Mouse (Mus musculus) lung, embryonic 14.5 days (tissue): Measurements from ENCODE around the gene Mdm2. TPM values are rescaled to one million over a fixed set of nuclear protein-coding genes. Genes with fewer than 3 reads are reported as not detected.

ENCODE experiments used
- ATAC-seq: fragments of 200-750 bp; cut with Nextera tagmentation; 2 replicates; pipeline ENCODE4 v1.8.0; 2017; ENCODE audit warnings: mild to moderate bottlenecking, moderate TSS enrichment, moderate library complexity; ENCODE audit not compliant: insufficient read depth
- DNase-seq: peaks from one replicate; pipeline ENCODE4 v3.0.0-alpha.2; 2015
- H3K27ac ChIP-seq: fragments of 300-500 bp; sonication (generic); 2 replicates; pipeline ENCODE4 v1.5.1; 2014; ENCODE audit warnings: low read depth, mild to moderate bottlenecking, moderate library complexity
- H3K27me3 ChIP-seq: fragments of 300-500 bp; sonication (generic); 2 replicates; pipeline ENCODE4 v1.6.1; 2014; ENCODE audit warnings: low read length, control low read depth; ENCODE audit not compliant: insufficient read depth
- H3K36me3 ChIP-seq: fragments of 300-500 bp; sonication (generic); 2 replicates; pipeline ENCODE4 v1.6.1; 2014; ENCODE audit warnings: control low read depth; ENCODE audit not compliant: insufficient read depth
- H3K4me1 ChIP-seq: fragments of 300-500 bp; sonication (generic); 2 replicates; pipeline ENCODE4 v1.6.1; 2014; ENCODE audit warnings: antibody characterized with exemption, control low read depth; ENCODE audit not compliant: insufficient read depth
- H3K4me2 ChIP-seq: fragments of 300-500 bp; sonication (generic); 2 replicates; pipeline ENCODE4 v1.6.1; 2014; ENCODE audit warnings: mild to moderate bottlenecking
- H3K4me3 ChIP-seq: fragments of 300-500 bp; sonication (generic); 2 replicates; pipeline ENCODE4 v1.5.1; 2014; ENCODE audit warnings: low read depth, low read length
- H3K9ac ChIP-seq: fragments of 300-500 bp; sonication (generic); 2 replicates; pipeline ENCODE4 v1.6.1; 2014
- H3K9me3 ChIP-seq: fragments of 300-500 bp; sonication (generic); 2 replicates; pipeline ENCODE4 v1.6.1; 2016; ENCODE audit warnings: low read depth, low read length, control low read depth
- CTCF ChIP-seq: IDR thresholded peaks from 2 replicates; pipeline ENCODE4 v1.5.1; 2016; ENCODE audit warnings: antibody characterized with exemption, low read depth
- WGBS: fragments of 180-500 bp; shearing (Covaris S2); extraction: QIAGEN DNeasy Blood & Tissue Kit; methylation state at CpG from one replicate; pipeline ENCODE4 v1.1.7; 2014; 5-methylcytosine and 5-hydroxymethylcytosine counted together
- polyA plus RNA-seq: library from polyadenylated mRNA; unstranded; fragments of >200 nt; fragmentation: Nextera tagmentation; extraction: Ambion mirVana; gene quantifications from 2 replicates; pipeline ENCODE4 v1.2.1, GENCODE M21; 2014

Gene Mdm2
- polyA plus RNA-seq, 1 experiment from 2014 or later: 50.5 TPM

DNA sequence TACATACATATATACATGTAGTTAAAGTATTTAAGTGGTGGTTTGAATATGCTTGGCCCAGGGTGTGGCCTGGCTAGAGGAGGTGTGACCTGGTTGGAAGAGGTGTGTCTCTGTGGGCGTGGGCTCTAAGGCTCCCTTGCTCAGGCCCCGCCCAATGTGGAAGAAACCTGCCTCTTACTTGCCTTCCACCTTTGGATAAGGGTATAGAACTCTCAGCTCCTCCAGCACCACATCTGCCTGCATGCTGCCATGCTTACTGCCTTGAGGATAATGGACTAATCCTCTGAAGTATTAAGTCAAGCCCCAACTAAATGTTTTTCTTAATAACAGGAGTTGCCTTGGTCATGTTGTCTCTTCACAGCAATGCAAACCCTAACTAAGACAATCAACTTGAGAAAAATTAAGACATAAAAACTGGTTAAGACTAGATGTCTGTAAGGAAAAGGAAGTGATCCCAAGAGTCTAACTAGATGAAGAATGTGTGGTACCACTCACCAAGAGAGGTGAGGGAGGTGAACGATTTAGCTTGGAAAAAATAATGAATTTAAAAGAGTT is 12.9 kb downstream of the Mdm2 start:
- H3K4me2 ChIP-seq: no peak overlapping the region
- H3K36me3 ChIP-seq: peaks cover 91% of the 10 kb centered on the region
- DNase-seq (no peak), ATAC-seq (no peak; the same call in 1 of the 2 replicates)
- H3K27ac ChIP-seq: no peak overlapping the region
- no peak overlapping the region for H3K9ac ChIP-seq
- H3K9me3 ChIP-seq: no peaks in the 10 kb centered on the region
- TF ChIP-seq CTCF: no peak
- WGBS: 98% methylated on average over 3 of the region's 3 CpGs
- H3K4me1 ChIP-seq: no peaks in the 10 kb centered on the region
- H3K4me3 ChIP-seq: no peak overlapping the region
- H3K27me3 ChIP-seq: no peaks in the 10 kb centered on the region

DNA sequence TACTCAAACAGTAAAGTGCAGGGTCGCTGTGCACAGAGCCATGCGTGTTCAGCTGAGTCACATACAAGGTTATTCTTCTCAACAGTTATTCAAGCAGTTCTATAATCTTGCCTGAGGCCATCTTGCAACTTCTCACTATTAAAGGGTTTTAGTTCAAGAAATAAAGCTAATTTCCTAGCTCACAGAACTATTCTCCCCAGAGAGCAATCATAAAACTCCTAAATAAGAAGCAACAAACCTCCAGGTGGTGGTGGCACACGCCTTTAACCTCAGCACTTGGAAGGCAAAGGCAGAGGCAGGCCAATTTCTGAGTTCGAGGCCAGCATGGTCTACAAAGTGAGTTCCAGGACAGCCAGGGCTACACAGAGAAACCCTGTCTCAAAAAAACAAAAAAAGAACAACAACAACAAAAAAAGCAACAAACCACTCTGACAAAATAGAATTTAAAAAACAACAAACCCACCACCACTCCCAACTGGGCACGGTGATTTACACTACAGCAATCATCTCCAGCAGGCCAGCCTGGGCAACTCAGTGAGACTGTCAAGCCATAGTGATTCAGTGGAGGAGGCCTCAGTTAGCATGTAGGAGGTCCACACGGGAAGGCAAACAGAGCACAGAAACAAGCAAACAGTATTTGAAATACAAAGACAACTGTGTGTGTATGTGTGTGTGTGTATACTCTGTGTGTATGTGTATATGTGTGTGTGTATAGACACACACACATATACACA is 13.6 kb downstream of the Mdm2 start:
- no peaks in the 10 kb centered on the region for H3K4me1 ChIP-seq
- H3K27ac ChIP-seq: no peak overlapping the region
- H3K27me3 ChIP-seq: no peaks in the 10 kb centered on the region
- ATAC-seq: no peak
- peaks cover 93% of the 10 kb centered on the region for H3K36me3 ChIP-seq
- 91% methylated on average over 6 of the region's 6 CpGs for WGBS
- H3K4me3 ChIP-seq: no peak overlapping the region
- H3K9me3 ChIP-seq: no peaks in the 10 kb centered on the region
- H3K4me2 ChIP-seq: no peak overlapping the region
- no peak overlapping the region for H3K9ac ChIP-seq
- no peak for DNase-seq
- TF ChIP-seq CTCF: no peak

DNA sequence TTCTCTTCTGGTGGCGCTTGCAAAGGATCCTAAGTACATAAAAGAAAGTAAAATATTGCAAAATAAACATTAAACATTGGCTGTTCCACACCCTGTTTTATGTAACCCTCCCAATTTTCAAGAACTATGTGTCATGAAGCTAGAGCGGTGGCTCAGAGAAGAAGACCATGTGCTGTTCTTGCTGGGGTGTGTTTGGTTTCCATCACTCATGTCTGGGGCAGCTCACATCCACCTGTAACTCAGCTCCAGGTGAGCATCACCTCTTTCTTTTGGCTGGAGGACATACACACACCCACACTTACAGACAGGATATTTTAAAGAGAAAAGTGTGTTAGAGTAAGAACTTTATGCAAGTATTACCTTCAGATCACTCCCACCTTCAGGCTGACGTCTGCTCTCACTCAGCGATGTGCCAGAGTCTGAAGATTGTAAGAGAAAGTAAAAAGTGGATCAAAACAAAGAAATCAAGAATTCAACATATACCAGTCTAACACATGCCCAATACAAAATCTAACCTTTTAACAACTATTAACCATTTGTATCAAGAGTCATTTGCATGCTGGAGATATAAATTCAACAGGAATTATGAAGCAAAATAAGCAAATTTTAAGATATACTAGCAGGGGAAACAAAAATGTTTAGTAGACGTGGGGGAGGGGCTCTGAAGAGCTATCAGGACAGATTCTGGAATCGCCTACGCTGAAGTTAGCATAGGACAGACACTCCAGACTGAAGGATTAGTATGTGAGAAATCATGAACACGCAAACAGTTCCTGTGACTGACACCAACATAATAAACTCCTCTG is 14.3 kb downstream of the Mdm2 start:
- 88% methylated on average over 8 of the region's 8 CpGs for WGBS

DNA sequence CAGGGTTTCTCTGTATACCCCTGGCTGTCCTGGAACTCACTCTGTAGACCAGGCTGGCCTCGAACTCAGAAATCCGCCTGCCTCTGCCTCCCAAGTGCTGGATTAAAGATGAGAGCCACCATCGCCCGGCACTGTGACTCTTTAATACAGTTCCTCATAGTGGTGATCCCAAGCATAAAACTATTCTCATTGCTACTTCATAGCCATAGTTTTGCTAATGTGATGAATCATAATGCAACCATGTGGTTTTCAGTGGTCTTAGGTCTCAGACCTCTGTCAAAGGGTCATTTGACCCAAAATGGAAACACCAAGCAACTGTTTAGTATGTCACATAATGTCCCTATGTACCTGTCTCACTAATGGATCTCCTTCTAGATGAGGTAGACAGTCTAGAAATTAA is 15.0 kb downstream of the Mdm2 start:
- H3K36me3 ChIP-seq: peaks cover 93% of the 10 kb centered on the region
- no peak for ATAC-seq

More for the DNA sequence above, 14.3 kb downstream of the Mdm2 start:
- DNase-seq (no peak), ATAC-seq (no peak)
- Histone ChIP-seq H3K4me1 (no peaks in the 10 kb centered on the region), H3K27me3 (no peaks in the 10 kb centered on the region), H3K36me3 (peaks cover 93% of the 10 kb centered on the region), H3K4me2 (no peak overlapping the region), H3K9me3 (no peaks in the 10 kb centered on the region), H3K27ac (no peak overlapping the region), H3K9ac (no peak overlapping the region), H3K4me3 (no peak overlapping the region)
- no peak for TF ChIP-seq CTCF

DNA sequence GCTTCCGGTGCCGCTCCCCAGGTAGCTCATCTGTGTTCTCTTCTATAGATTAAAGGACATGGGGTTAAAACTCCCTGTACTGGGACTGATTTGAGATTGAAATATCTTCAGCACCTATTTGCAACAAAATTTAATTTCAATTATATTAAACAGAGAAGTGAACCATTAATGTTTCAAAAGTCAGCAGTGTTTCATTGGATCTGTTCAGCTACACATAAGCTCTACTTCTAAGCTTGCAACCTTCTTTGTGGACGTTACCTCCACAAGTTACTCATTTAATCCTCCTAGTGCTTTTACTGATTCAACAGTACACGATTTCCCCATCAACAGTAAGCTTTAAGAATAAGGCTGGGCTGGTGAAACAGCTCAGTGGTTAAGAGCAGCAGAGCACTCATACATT is 15.5 kb downstream of the Mdm2 start:
- H3K9me3 ChIP-seq: no peaks in the 10 kb centered on the region
- no peak overlapping the region for H3K27ac ChIP-seq
- H3K9ac ChIP-seq: no peak overlapping the region
- DNase-seq (no peak), ATAC-seq (no peak)
- no peaks in the 10 kb centered on the region for H3K27me3 ChIP-seq
- H3K4me3 ChIP-seq: no peak overlapping the region
- H3K4me1 ChIP-seq: no peaks in the 10 kb centered on the region
- no peak for TF ChIP-seq CTCF
- WGBS: 92% methylated on average over 4 of the region's 4 CpGs
- no peak overlapping the region for H3K4me2 ChIP-seq
- peaks cover 93% of the 10 kb centered on the region for H3K36me3 ChIP-seq

More for the DNA sequence above, 15.0 kb downstream of the Mdm2 start:
- TF ChIP-seq CTCF: no peak
- Histone ChIP-seq H3K27ac (no peak overlapping the region), H3K27me3 (no peaks in the 10 kb centered on the region), H3K4me1 (no peaks in the 10 kb centered on the region), H3K4me3 (no peak overlapping the region), H3K9ac (no peak overlapping the region), H3K9me3 (no peaks in the 10 kb centered on the region), H3K4me2 (no peak overlapping the region)
- WGBS: 93% methylated on average over 4 of the region's 4 CpGs
- DNase-seq: no peak

DNA sequence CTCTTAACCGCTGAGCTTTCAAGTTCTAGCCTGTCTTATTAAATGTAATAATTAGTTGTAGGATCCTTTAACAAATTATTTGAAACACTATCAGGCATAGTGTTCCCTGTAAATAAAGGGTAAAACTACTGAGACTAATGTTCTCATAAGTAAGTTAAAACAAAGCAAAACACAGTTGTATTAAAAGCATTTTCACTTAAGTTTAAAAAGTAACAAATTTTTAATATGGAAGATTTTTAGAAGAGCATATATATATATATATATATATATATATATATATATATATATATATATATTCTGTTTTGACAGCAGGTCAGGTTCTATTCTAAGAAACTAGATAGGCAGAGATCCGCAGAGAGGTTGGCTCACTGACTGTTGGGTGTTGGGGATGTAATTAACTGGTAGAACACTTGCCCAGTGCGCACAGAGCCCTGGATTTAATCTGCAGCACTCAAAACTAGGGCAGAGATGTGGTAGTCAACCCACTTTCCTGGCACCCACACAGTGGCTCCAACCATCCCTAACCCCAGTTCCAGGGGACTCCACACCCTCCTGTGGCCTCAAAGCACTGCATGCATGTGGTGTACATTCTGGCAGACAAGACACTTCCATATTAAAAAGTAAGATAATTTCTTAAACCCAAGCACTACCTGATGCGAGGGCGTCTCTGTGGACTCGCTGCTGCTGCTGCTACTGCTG is 16.2 kb downstream of the Mdm2 start:
- H3K4me2 ChIP-seq: no peak overlapping the region
- no peak for ATAC-seq
- WGBS: 91% methylated on average over 6 of the region's 6 CpGs
- H3K4me3 ChIP-seq: no peak overlapping the region
- no peaks in the 10 kb centered on the region for H3K4me1 ChIP-seq
- no peak overlapping the region for H3K9ac ChIP-seq
- no peaks in the 10 kb centered on the region for H3K9me3 ChIP-seq
- no peak for DNase-seq
- no peak for TF ChIP-seq CTCF
- H3K36me3 ChIP-seq: peaks cover 92% of the 10 kb centered on the region
- no peak overlapping the region for H3K27ac ChIP-seq
- H3K27me3 ChIP-seq: no peaks in the 10 kb centered on the region
